Mouse (Mus musculus): ENCODE data around the gene Vmn1r220.
"Not testable (repeated sequence)": the region's sequence is repeated elsewhere in the genome, so short reads cannot be mapped to it uniquely, and the experiment has no call there.

- TF ChIP-seq CTCF (conservative IDR thresholded peaks at IDR 0.05; ENCODE audit: insufficient read depth, insufficient read length, low read depth, low read length); POLR2A (IDR thresholded peaks at IDR 0.05; ENCODE audit: low read depth, low read length): not testable (repeated sequence)
These were observed 16.1 kb upstream of the Vmn1r220 start for GRCm38 (mm10) chr13:23203885-23204284.
